Mouse (Mus musculus) heart, embryonic 14.5 days (tissue): ENCODE data around the gene Ybx2. TPM values are rescaled to one million over a fixed set of nuclear protein-coding genes. Genes with fewer than 3 reads are reported as not detected.

Experiments
- ATAC-seq: fragments of 200-750 bp; cut with Nextera tagmentation; 2 replicates; pipeline ENCODE4 v1.8.0; 2017; ENCODE audit warnings: low read depth, moderate TSS enrichment; ENCODE audit not compliant: insufficient number of reproducible peaks, insufficient read depth, low FRiP score
- H3K27ac ChIP-seq, 2 experiments: fragments of 200-500 bp in 1 of 2; fragments of 300-500 bp in 1 of 2; sonication (generic) in 1 of 2; replicated peaks in 1 of 2; 2 replicates each; pipeline ENCODE4 v1.5.1; 2012 to 2014; ENCODE audit warnings: low read depth in 2 of 2, low read length in 2 of 2, control low read depth in 1 of 2, mild to moderate bottlenecking in 1 of 2, mixed read lengths in 1 of 2; ENCODE audit not compliant: control insufficient read depth in 1 of 2, insufficient read depth in 1 of 2
- H3K27me3 ChIP-seq: fragments of 300-500 bp; sonication (generic); 2 replicates; pipeline ENCODE4 v1.6.1; 2014; ENCODE audit warnings: mild to moderate bottlenecking, low read length, control low read depth; ENCODE audit not compliant: control insufficient read depth, insufficient read depth
- H3K36me3 ChIP-seq: fragments of 300-500 bp; sonication (generic); 2 replicates; pipeline ENCODE4 v1.6.1; 2014; ENCODE audit warnings: mild to moderate bottlenecking, control low read depth, low read length, mixed read lengths; ENCODE audit not compliant: control insufficient read depth, insufficient read depth
- H3K4me1 ChIP-seq, 2 experiments: fragments of 200-500 bp in 1 of 2; fragments of 300-500 bp in 1 of 2; sonication (generic) in 1 of 2; 2 replicates each; pipeline ENCODE4 v1.6.1; 2012 to 2014; ENCODE audit warnings: low read length in 2 of 2, control low read depth in 1 of 2, mixed read lengths in 1 of 2; ENCODE audit not compliant: control insufficient read depth in 2 of 2, insufficient read depth in 2 of 2
- H3K4me2 ChIP-seq: fragments of 300-500 bp; sonication (generic); 2 replicates; pipeline ENCODE4 v1.6.1; 2014; ENCODE audit warnings: mild to moderate bottlenecking, low read length
- H3K4me3 ChIP-seq, 2 experiments: fragments of 200-500 bp in 1 of 2; fragments of 300-500 bp in 1 of 2; sonication (generic) in 1 of 2; 2 replicates each; pipeline ENCODE4 v1.5.1; 2012 to 2014; ENCODE audit warnings: low read length in 2 of 2, mild to moderate bottlenecking in 2 of 2, control low read depth in 1 of 2, low read depth in 1 of 2, moderate library complexity in 1 of 2; ENCODE audit not compliant: control insufficient read depth in 1 of 2, insufficient read depth in 1 of 2
- H3K9ac ChIP-seq: fragments of 300-500 bp; sonication (generic); 2 replicates; pipeline ENCODE4 v1.6.1; 2014; ENCODE audit warnings: mild to moderate bottlenecking, low read length
- H3K9me3 ChIP-seq: fragments of 300-500 bp; sonication (generic); 2 replicates; pipeline ENCODE4 v1.6.1; 2016; ENCODE audit warnings: low read length, control low read depth; ENCODE audit not compliant: control insufficient read depth
- WGBS: fragments of 180-500 bp; shearing (Covaris S2); extraction: QIAGEN DNeasy Blood & Tissue Kit; methylation state at CpG from one replicate; pipeline ENCODE4 v1.1.7; 2014; 5-methylcytosine and 5-hydroxymethylcytosine counted together
- microRNA-seq: library from miRNA; unstranded; fragments of <30 nt; microRNA quantifications from one replicate; pipeline ENCODE4, GENCODE M21; 2016
- polyA plus RNA-seq: library from polyadenylated mRNA; unstranded; fragments of >200 nt; fragmentation: Nextera tagmentation; extraction: Ambion mirVana; gene quantifications from 2 replicates; pipeline ENCODE4 v1.2.1, GENCODE M21; 2014

Ybx2 gene
- polyA plus RNA-seq, 1 experiment from 2014 or later, result 7.3 TPM

DNA sequence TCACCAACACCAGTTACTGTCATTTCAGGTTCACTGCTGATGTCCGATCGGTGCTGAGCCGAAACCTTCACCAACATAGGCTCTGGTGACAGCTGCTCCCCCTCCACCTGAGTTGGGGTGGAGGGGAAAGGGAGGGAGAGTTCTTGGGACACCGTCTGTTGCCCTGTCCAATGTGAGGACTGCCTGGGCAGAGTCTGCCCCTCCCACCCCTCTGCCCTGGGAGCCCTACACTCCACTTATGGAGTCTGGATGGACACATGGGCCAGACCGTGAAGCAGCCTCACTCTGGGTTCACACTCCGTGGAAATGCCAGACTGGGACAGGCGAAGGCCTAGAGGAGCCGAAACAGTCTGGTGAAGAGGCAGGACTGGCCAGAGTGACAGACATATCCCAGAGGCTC is 54.4 kb downstream of the Ybx2 start:
- H3K27ac ChIP-seq, result peak overlapping the region in 1 of 2 experiments; percentile 95; a peak in 2 of 4 replicates
- H3K9ac ChIP-seq, result peak overlapping the region; percentile 55; the same call in 1 of the 2 replicates
- no peak overlapping the region for H3K4me3 ChIP-seq
- H3K27me3 ChIP-seq, result no peaks in the 10 kb centered on the region
- no peak for ATAC-seq
- H3K4me2 ChIP-seq, result no peak overlapping the region
- peaks cover 77% of the 10 kb centered on the region for H3K36me3 ChIP-seq
- H3K9me3 ChIP-seq, result no peaks in the 10 kb centered on the region
- H3K4me1 ChIP-seq, result peaks cover 4 to 9% of the 10 kb centered on the region in 2 experiments
- 79% methylated on average over 8 of the region's 8 CpGs for WGBS

Small RNAs within 50 kb of the gene (microRNA-seq; reads per million reads assigned to microRNA genes)
- gene Gm44349, result not detected

Other genes with a start within 250 kb of the Ybx2 start
- 7.7 and 10.3 TPM in 2 replicates for gene Tnfsf12, start 239.9 kb upstream of the Ybx2 start, polyA plus RNA-seq
- gene Tnfsfm13, start 239.7 kb upstream of the Ybx2 start, polyA plus RNA-seq, result 2.5 and 6.8 TPM in 2 replicates
- gene Polr2a, start 177.2 kb upstream of the Ybx2 start, polyA plus RNA-seq, result 19.9 and 20.1 TPM in 2 replicates
- gene Slc35g3, start 173.8 kb upstream of the Ybx2 start, polyA plus RNA-seq, result 0.13 TPM in 1 of 2 replicates, not detected in the other
- 3.7 TPM in 2 replicates for gene Zbtb4, start 169.9 kb upstream of the Ybx2 start, polyA plus RNA-seq
- gene Chrnb1, start 139.9 kb upstream of the Ybx2 start, polyA plus RNA-seq, result 5.5 and 5.8 TPM in 2 replicates
- gene Fgf11, start 133.9 kb upstream of the Ybx2 start, polyA plus RNA-seq, result 2.0 and 2.1 TPM in 2 replicates
- gene Tmem102, start 130.2 kb upstream of the Ybx2 start, polyA plus RNA-seq, result 1.7 and 1.8 TPM in 2 replicates
- not detected in 2 replicates for gene Gm39566, start 120.5 kb upstream of the Ybx2 start, polyA plus RNA-seq
- not detected in 2 replicates for gene Spem2, start 117.3 kb upstream of the Ybx2 start, polyA plus RNA-seq
- gene Spem1, start 113.6 kb upstream of the Ybx2 start, polyA plus RNA-seq, result not detected in 2 replicates
- gene Nlgn2, start 98.0 kb upstream of the Ybx2 start, polyA plus RNA-seq, result 2.4 and 2.6 TPM in 2 replicates
- gene Tmem256, start 97.3 kb upstream of the Ybx2 start, polyA plus RNA-seq, result 340 and 379 TPM in 2 replicates
- 66.5 and 75.8 TPM in 2 replicates for gene Plscr3, start 89.4 kb upstream of the Ybx2 start, polyA plus RNA-seq
- 0.15 TPM in 1 of 2 replicates, not detected in the other for gene Tnk1, start 77.1 kb upstream of the Ybx2 start, polyA plus RNA-seq
- gene Tmem95, start 57.8 kb upstream of the Ybx2 start, polyA plus RNA-seq, result not detected in 2 replicates
- gene Kctd11, start 54.4 kb upstream of the Ybx2 start, polyA plus RNA-seq, result 2.6 and 2.8 TPM in 2 replicates
- 3.6 and 3.8 TPM in 2 replicates for gene Acap1, start 40.3 kb upstream of the Ybx2 start, polyA plus RNA-seq
- gene 2810408A11Rik, start 34.8 kb upstream of the Ybx2 start, polyA plus RNA-seq, result 4.5 and 5.1 TPM in 2 replicates
- gene Neurl4, start 34.7 kb upstream of the Ybx2 start, polyA plus RNA-seq, result 7.5 and 11.1 TPM in 2 replicates
- 45.2 and 46.8 TPM in 2 replicates for gene Gps2, start 21.9 kb upstream of the Ybx2 start, polyA plus RNA-seq
- 1,047 and 1,081 TPM in 2 replicates for gene Eif5a, start 13.8 kb upstream of the Ybx2 start, polyA plus RNA-seq
- 27.6 and 28.5 TPM in 2 replicates for gene Slc2a4, start 12.4 kb downstream of the Ybx2 start, polyA plus RNA-seq
- 1.2 and 2.4 TPM in 2 replicates for gene Cldn7, start 29.0 kb downstream of the Ybx2 start, polyA plus RNA-seq
- gene Ctdnep1, start 45.4 kb downstream of the Ybx2 start, polyA plus RNA-seq, result 22.3 and 26.0 TPM in 2 replicates
- 107 and 114 TPM in 2 replicates for gene Elp5, start 46.7 kb downstream of the Ybx2 start, polyA plus RNA-seq
- 454 and 540 TPM in 2 replicates for gene Gabarap, start 55.3 kb downstream of the Ybx2 start, polyA plus RNA-seq
- 22.2 and 27.5 TPM in 2 replicates for gene Phf23, start 60.0 kb downstream of the Ybx2 start, polyA plus RNA-seq
- 15.0 and 16.6 TPM in 2 replicates for gene Dvl2, start 64.8 kb downstream of the Ybx2 start, polyA plus RNA-seq
- gene Acadvl, start 79.6 kb downstream of the Ybx2 start, polyA plus RNA-seq, result 185 and 198 TPM in 2 replicates
- 3.4 and 6.0 TPM in 2 replicates for gene Dlg4, start 81.1 kb downstream of the Ybx2 start, polyA plus RNA-seq
- not detected in 2 replicates for gene Asgr1, start 118.3 kb downstream of the Ybx2 start, polyA plus RNA-seq
- not detected in 2 replicates for gene Asgr2, start 156.8 kb downstream of the Ybx2 start, polyA plus RNA-seq
- gene Mgl2, start 194.5 kb downstream of the Ybx2 start, polyA plus RNA-seq, result 0.16 and 0.20 TPM in 2 replicates
- 0.36 TPM in 2 replicates for gene Clec10a, start 220.4 kb downstream of the Ybx2 start, polyA plus RNA-seq